Mouse (Mus musculus) embryonic fibroblast, embryonic 13.5 days (primary cell): ENCODE measurements around the gene Sfrp4.

Experiments used
- CTCF ChIP-seq: IDR thresholded peaks from 2 replicates; pipeline ENCODE4 v1.5.1; 2011; ENCODE audit warnings: mild to moderate bottlenecking, control low read depth, low read length, moderate library complexity, borderline replicate concordance; ENCODE audit not compliant: insufficient read depth
- POLR2A ChIP-seq: IDR thresholded peaks from 2 replicates; pipeline ENCODE4 v1.6.1; 2011; ENCODE audit warnings: low read depth, mild to moderate bottlenecking, control low read depth, low read length, moderate library complexity

GRCm38 (mm10) chr13:19643519-19643918 lies 20.6 kb downstream of the Sfrp4 start:
- no peak for TF ChIP-seq POLR2A
- TF ChIP-seq CTCF = no peak
